Mouse (Mus musculus): ENCODE data around the gene Coq5.
"Not testable (repeated sequence)": the region's sequence is repeated elsewhere in the genome, so short reads cannot be mapped to it uniquely, and the experiment has no call there.

The Coq5 gene

DNA sequence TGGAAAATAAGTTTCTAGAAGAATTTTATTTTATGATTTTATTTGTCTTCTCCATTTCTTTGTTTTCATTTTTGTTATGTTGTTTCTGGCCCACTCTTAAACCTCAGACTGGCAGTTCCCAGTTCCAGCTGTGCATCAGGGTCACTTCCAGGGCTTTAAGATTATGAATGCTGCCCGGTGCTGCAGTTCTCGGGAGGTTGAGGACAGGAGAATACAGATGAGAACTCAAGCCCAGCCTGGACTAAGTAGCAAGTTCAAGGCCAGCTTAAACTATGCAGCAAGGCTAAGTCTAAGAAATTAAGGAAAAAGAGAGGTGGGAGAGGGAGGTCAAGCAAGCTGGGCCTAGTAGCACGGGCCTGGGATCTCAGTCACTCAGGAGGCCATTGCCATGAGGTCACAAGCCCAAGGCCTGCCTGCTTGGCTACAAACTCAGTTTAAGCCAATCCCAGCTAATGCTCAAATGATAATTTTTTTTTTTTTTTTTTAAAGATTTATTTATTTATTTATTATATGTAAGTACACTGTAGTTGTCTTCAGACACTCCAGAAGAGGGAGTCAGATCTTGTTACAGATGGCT lies 11.9 kb upstream of the Coq5 start:
- no peak for DNase-seq

DNA sequence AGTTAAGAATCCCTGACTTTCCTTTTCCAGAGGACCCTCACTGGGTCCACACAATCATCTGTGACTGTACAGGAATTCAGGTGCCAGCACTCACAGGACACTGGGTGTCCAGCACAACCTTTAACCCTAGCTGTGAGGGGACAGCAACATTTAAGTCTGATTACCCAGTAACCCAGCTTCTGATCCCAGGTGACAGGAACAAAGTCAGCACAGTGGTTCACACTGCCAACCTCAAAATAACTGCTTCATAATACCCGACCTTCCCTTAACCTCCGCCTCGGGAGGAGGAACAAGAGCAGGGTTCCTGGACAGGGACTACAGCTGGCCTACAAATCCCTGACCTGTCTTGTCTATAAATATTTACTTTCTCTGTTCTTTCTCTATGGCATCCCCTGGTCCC lies 11.2 kb upstream of the Coq5 start:
- no peak for DNase-seq

GRCm38 (mm10) chr5:115269969-115270368 lies 9.5 kb upstream of the Coq5 start:
- no peak for DNase-seq

DNA sequence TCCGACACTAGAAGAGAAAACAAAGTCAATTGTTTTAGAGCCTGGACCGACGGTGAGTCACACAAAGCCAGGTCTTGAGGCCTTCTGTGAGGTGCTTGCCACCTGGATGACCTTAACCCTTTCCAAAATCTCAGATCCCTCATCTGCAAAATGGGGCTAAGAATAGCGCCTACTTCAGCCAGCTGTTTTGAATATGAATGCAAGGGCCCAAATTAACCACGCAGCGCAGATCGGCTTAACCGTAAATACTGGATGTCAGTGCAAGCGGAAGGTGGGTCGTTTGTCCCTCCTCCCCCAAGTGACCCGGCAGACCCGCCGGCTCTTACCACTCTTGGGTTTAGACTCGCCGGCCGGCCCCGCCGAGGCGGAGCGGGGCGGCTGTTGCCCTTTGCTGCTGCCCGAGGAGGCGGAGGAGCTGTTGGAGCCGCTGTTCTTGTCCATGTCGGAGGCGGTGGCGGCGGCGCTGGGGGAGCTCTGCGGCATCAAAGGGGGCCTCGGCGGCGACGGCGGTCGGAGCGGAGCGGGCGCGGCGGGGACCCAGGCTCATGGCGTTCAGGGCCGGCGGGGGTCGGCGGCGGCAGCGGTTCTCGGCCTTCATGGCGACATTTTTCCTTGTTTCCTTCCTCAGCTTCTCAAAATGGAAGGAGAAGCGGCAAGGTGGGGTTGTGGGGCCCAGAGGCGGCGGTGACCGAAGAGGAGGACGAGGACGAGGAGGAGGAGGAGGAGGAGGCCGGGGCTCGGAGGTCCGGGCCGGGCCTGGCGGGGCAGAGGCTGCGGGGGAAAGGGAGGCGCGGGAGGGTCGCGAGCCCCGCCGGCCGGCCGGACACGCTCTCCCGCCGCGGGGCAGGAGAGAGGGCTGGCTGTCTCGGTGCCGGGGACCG lies 7.3 kb upstream of the Coq5 start:
- peak; percentile 43 for DNase-seq

DNA sequence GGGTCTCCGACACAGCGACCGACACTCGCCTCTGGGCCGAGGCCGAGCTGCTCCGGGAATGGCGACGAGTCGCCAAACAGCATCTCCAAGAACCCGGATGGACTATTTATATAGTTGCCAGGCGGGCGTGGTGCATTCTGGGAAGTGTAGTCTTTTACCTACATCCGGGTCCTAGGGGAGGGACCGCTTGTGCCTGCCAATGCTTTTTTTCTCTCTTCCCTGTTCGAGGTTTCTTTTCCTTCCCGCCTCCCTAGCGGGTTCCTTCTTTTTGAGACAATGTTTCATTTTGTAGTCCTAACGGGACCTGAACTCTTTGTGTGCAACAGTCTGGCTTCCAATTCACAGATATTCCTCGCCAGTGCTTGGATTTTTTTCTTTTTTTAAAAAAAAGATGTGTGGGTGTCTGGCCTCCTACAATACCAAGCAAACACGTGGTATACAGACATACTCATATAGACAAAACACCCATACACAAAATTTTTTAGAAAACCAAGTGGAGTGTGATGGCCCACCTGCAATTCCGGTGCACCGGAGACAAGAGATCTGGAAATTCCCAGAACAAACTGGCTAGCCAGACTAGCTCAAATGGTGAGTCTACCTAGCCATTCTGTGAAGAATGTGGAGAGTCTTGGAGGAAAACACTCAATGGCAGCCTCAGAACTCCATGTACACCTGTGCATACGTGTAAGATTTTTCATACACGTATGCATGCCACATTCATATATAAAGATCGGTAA lies 6.5 kb upstream of the Coq5 start, which contains the start of gene Rnf10:
Rnf10 (minus strand) TSS at position 87 of the 737 bp plus-strand sequence.
- DNase-seq, result peak; percentile 98

GRCm38 (mm10) chr5:115273549-115274135 lies 5.8 kb upstream of the Coq5 start:
- DNase-seq, result no peak

DNA sequence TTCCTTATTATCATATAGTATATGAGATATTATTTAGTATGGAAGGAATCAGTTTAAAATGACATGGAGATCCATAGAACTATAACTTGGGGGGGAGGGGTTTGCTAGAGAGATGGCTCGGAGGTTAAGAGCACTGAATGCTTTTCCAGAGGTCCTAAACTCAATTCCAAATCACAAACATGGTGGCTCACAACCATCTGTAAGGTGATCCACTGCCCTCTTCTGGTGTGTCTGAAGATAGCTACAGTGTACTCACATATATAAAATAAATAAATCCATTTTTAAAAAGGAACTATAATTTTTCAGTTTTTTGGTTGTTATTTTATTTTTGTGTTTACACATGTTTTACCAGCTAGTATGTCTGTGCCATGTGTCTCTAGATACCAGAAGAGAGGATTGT lies 5.1 kb upstream of the Coq5 start:
- no peak for DNase-seq

DNA sequence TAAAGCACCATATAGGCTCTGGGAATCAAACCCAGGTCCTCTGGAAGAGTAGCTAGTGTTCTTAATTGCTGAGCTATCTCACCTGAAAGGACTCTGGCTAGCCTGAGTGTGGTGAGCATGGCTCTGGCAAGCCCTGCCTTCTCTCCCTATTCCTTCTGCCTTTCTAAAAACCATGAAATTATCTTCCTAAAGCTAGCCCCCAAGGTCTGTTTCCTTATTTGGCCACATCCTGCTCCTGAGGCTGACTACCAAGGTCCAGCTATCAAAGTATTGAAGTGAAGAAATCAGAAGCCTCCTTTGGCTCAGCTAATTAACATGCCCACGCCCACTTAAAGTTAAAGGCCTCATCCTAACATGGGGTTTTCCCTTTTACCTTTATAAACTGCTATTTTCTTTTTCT lies 4.7 kb upstream of the Coq5 start:
- no peak for DNase-seq

DNA sequence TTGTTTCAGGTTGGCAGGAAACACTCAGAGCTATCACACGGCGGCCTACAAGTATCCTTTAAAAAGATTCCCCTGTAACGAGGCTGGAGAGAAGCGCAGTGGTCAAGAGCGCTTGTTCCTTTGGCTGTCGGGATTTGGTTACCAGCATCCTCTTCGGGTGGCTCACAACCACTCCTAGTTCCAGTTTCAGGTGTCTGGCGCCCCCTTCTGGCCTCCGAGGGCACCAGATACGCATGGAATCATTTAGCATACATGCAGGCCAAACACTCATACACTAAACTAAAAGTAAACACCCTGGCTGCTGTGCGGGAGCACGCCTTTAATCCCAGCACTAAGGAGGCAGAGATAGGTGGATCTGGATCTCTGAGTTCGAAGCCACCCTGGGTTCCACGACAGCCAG lies 3.5 kb upstream of the Coq5 start:
- peak; percentile 27 for DNase-seq

DNA sequence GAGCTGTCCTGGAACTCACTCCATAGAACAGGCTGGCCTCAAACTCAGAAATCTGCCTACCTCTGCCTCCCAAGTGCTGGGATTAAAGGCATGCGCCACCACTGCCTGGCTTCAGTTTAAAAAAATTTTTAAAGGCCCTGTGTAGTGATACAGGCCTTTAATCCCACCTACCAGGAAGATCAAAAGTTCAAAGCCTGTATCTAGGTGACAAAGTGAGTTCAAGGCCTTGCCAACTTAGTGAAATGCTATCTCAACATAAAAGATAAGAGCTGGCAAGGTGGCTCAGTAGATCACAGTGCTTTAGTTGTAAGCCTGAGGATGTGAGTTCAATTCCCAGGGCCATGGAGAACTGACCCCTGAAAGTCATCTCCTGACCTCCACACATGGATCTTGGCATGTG lies 1.4 kb upstream of the Coq5 start:
- no peak for DNase-seq

DNA sequence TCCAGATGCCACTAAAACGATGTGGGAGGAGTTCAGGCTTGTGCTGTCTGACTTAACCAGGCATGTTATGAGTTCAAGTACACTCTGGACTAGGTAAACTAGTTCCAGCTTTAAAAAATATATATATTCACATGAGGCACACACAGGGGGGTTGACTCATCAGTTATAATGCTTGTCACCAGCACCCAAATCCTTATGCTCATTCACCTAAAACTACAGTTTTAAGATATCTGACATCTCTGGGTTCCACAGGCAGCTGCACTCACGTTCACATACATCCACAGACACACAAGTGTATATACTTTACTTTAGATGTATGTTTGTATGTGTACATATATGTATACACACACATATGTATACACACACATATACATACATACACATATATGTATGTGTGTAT lies 681 bp upstream of the Coq5 start:
- no peak for DNase-seq

DNA sequence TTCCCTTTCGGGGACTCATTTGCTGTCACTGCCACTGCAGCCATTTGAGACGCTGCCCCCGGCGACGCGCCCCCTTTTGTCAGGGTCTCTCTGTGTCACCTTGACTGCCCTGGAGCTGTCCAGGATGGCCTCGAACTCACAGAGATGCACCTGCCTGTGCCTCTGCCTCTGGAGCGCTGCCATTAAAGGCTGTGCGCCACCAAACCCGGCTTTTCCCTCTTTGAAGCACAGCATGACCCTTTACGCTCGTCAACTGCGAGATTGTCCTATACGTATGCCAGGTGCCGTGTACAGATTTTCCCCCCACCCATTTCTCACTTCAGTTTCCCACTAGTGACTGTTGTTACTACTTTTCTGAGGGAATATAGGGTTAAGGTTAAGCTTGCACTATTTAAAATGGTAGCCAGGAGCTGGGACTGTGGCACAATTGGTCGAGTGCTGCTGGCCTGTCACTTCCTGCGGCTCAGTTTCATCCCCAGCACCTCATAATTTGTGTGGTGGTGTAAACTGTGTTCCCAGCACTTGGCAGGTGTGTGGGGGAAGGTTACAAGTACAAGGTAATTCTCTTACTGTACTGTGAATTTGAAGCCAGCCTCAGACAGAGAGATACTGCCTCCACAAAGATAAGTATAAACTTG lies 703 bp downstream of the Coq5 start:
- no peak for DNase-seq

DNA sequence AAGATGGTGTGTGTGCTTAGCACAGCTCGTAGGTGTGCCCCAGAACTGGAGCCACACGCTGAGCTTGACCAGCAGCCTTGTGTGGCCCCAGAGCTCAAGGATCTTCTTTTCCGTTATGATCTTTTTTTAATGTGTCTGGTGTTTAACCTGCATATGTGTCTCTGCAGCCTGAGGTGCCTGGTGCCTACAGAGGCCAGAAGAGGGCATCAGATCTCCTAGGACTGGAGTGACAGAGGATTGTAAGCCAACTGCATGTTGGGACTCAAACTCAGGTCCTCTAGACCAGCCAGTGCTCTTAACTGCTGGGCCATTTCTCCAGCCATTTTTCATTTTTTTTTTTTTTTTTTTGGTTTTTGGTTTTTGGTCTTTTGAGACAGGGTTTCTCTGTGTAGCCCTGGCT lies 5.3 kb downstream of the Coq5 start:
- peak; percentile 20 for DNase-seq

- DNase-seq, result no peak
Observed at GRCm38 (mm10) chr5:115294173-115294572, 14.7 kb downstream of the Coq5 start.

DNA sequence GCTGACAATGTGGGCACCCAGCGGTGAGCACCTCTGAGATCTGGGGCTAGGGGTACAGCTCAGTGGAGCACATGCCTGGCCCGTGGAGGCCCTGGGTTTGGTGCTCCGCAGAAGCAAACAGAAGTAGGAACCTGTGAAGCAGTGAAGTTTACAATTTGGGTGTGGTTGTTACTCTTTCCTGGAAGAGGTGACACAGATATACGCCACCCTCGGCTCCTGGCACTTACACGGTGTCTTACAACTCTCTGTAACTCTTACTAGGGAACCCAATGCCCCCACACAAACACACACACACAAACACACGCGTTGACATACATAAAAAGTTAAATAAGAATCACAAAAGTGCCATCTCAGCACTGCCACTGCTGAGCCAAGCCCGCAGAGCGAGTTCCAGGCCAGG lies 16.9 kb downstream of the Coq5 start:
- no peak for DNase-seq

DNA sequence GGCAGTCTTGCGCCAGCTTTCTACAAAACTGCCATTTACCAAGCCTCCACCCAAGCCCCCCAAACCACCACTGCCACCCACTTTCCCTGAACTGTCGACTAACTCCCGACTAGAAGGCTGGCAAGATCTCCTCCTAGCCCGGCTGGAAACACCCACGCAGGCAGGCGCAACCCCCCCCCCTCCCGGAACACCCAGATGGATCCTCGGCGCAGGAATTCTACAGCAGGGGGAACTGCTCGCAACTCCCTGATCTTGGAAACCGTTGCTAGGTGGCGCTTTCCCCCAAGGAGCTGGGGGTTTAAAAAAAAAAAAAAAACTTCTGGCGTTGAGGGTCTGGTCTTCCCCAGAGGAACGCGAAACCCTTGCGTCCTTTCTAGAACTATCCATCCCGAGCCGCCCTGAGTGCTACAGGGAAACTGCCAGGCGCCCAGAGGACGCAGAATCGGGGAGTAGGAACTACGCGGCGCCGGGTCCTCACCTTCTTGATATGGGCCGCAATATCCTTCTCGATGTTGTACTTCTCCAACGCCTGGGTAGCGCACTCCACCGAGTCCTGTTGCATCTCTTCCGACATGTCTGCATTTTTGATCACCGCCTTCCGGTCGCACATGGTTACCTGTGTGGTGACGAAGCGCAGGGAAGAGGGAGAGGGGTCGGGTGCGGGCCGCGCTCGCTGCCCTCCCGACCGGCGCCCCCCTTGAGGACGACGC lies 20.7 kb downstream of the Coq5 start:
- peak; percentile 67 for DNase-seq

GRCm38 (mm10) chr5:115300792-115301614 lies 21.5 kb downstream of the Coq5 start, which contains the start of gene Dynll1:
TSS of gene Dynll1 (minus strand) at chr5:115300999.
- peak; percentile 100 for DNase-seq

GRCm38 (mm10) chr5:115301615-115302014 lies 22.1 kb downstream of the Coq5 start:
- no peak for DNase-seq

- DNase-seq, result not testable (repeated sequence)
Observed at GRCm38 (mm10) chr5:115302190-115302589, 22.7 kb downstream of the Coq5 start.

DNA sequence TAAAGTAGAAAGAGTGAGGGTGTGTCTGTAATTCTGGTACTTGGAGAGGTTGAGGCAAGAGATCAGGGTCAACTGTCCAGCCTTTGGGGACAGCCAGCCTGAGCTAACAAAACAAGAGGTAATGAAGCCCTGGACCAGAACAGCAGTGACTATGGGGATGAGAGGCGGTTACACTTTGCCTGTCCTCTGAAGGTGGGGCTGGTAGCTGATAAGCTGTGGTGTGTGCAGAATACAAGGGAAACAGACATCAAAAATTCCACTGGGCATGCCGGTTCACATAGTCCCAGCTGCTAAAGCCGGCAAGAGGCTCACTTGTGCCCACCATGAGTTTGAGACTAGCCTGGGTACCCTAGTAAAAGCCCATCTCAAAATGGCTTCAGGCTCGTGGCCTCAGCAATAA lies 32.9 kb downstream of the Coq5 start:
- DNase-seq, result no peak
